Mouse (Mus musculus) spleen, adult 2 months (tissue): ENCODE results near the gene Wdr17. TPM values are rescaled to one million over a fixed set of nuclear protein-coding genes. Genes with fewer than 3 reads are reported as not detected.

Experiments used
- DNase-seq, 2 experiments: peaks; one replicate each; pipeline versions ENCODE4 v3.0.0 to v3.0.0-alpha.2; 2012 to 2021; ENCODE audit warnings: low spot score in 2 of 2, low read depth in 1 of 2
- H3K27ac ChIP-seq: fragments of 200-500 bp; 2 replicates; pipeline ENCODE4 v1.5.1; 2012; ENCODE audit warnings: low read length, inconsistent platforms; ENCODE audit not compliant: insufficient read depth
- H3K27me3 ChIP-seq: fragments of 200-500 bp; 2 replicates; pipeline ENCODE4 v1.6.1; 2012; ENCODE audit warnings: mild to moderate bottlenecking, moderate library complexity, low read length, inconsistent platforms; ENCODE audit not compliant: control insufficient read depth, insufficient read depth
- H3K36me3 ChIP-seq: fragments of 200-500 bp; 2 replicates; pipeline ENCODE4 v1.6.1; 2012; ENCODE audit warnings: mild to moderate bottlenecking, low read length, inconsistent platforms; ENCODE audit not compliant: control insufficient read depth, insufficient read depth
- H3K4me1 ChIP-seq: fragments of 200-500 bp; 2 replicates; pipeline ENCODE4 v1.6.1; 2011; ENCODE audit warnings: inconsistent platforms; ENCODE audit not compliant: control insufficient read depth, insufficient read depth, insufficient read length
- H3K4me3 ChIP-seq: fragments of 200-500 bp; 2 replicates; pipeline ENCODE4 v1.5.1; 2011; ENCODE audit warnings: mild to moderate bottlenecking, inconsistent platforms; ENCODE audit not compliant: insufficient read depth, insufficient read length; ENCODE audit errors: extremely low read depth
- CTCF ChIP-seq: fragments of 200-500 bp; IDR thresholded peaks from 2 replicates; pipeline ENCODE4 v1.5.1; 2011; ENCODE audit warnings: mild to moderate bottlenecking, inconsistent platforms; ENCODE audit not compliant: insufficient read depth, insufficient read length, insufficient replicate concordance; ENCODE audit errors: extremely low read depth
- POLR2A ChIP-seq: fragments of 200-500 bp; IDR thresholded peaks from 2 replicates; pipeline ENCODE4 v1.6.1; 2011; ENCODE audit warnings: low read depth, low read length, inconsistent platforms
- whole genome bisulfite sequencing: fragments of 180-500 bp; shearing (Covaris S2); methylation state at CpG from one replicate; pipeline ENCODE4 v1.1.7; 2018; 5-methylcytosine and 5-hydroxymethylcytosine counted together
- polyA plus RNA-seq: library from polyadenylated mRNA; depleted of rRNA; stranded (reverse); fragments of >200 nt; gene quantifications from 2 replicates; pipeline ENCODE4 v1.2.3, GENCODE M21; 2012; rRNA removed

Gene Wdr17
- polyA plus RNA-seq, 1 experiment, result not detected

GRCm38 (mm10) chr8:54600671-54601251 is 286.2 kb downstream of the Wdr17 start, which contains the start of gene Spata4:
Spata4 (plus strand) TSS chr8:54600781.
- 70% methylated on average over 21 of the region's 21 CpGs for WGBS
- DNase-seq, result no peak
- TF ChIP-seq CTCF (no peak), POLR2A (no peak)
- Histone ChIP-seq H3K27me3 (no peaks in the 10 kb centered on the region), H3K4me3 (no peak within 1 kb of the TSS), H3K4me1 (no peaks in the 10 kb centered on the region), H3K36me3 (no peaks in the 10 kb centered on the region), H3K27ac (no peak within 1 kb of the TSS)

GRCm38 (mm10) chr8:54597386-54597785 is 289.6 kb downstream of the Wdr17 start:
- Histone ChIP-seq H3K27ac (no peak overlapping the region), H3K4me1 (no peaks in the 10 kb centered on the region), H3K4me3 (no peak overlapping the region), H3K27me3 (no peaks in the 10 kb centered on the region), H3K36me3 (no peaks in the 10 kb centered on the region)
- TF ChIP-seq POLR2A, result no peak
- TF ChIP-seq CTCF, result no peak
- DNase-seq, result no peak
- 91% methylated on average over 2 of the region's 2 CpGs for WGBS

GRCm38 (mm10) chr8:54596940-54597339 is 290.0 kb downstream of the Wdr17 start:
- H3K27ac ChIP-seq, result no peak overlapping the region
- no peaks in the 10 kb centered on the region for H3K27me3 ChIP-seq
- 93% methylated on average over 2 of the region's 2 CpGs for WGBS
- DNase-seq, result no peak
- TF ChIP-seq POLR2A, result no peak
- TF ChIP-seq CTCF, result no peak
- no peak overlapping the region for H3K4me3 ChIP-seq
- no peaks in the 10 kb centered on the region for H3K36me3 ChIP-seq
- no peaks in the 10 kb centered on the region for H3K4me1 ChIP-seq

- TF ChIP-seq CTCF (no peak), POLR2A (no peak)
- WGBS, result 83% methylated on average over 2 of the region's 2 CpGs
- no peaks in the 10 kb centered on the region for H3K4me1 ChIP-seq
- DNase-seq, result no peak
- no peaks in the 10 kb centered on the region for H3K27me3 ChIP-seq
- H3K27ac ChIP-seq, result no peak overlapping the region
- H3K36me3 ChIP-seq, result no peaks in the 10 kb centered on the region
- H3K4me3 ChIP-seq, result no peak overlapping the region
These were observed 290.9 kb downstream of the Wdr17 start for GRCm38 (mm10) chr8:54596051-54596450.

- Histone ChIP-seq H3K4me1 (no peaks in the 10 kb centered on the region), H3K27me3 (no peaks in the 10 kb centered on the region), H3K36me3 (no peaks in the 10 kb centered on the region), H3K4me3 (no peak overlapping the region), H3K27ac (no peak overlapping the region)
- TF ChIP-seq CTCF, result no peak
- no peak for TF ChIP-seq POLR2A
- WGBS, result 93% methylated on average over 5 of the region's 5 CpGs
- DNase-seq, result no peak
These were observed 292.4 kb downstream of the Wdr17 start for GRCm38 (mm10) chr8:54594634-54595033.

GRCm38 (mm10) chr8:54582886-54583285 is 304.1 kb downstream of the Wdr17 start:
- Histone ChIP-seq H3K27me3 (no peaks in the 10 kb centered on the region), H3K36me3 (no peaks in the 10 kb centered on the region), H3K4me1 (no peaks in the 10 kb centered on the region), H3K27ac (no peak overlapping the region), H3K4me3 (no peak overlapping the region)
- 7% methylated on average over 1 of the region's 1 CpGs for WGBS
- DNase-seq, result no peak
- TF ChIP-seq CTCF, result no peak
- no peak for TF ChIP-seq POLR2A

- TF ChIP-seq POLR2A (no peak), CTCF (no peak)
- no peak for DNase-seq
- Histone ChIP-seq H3K4me1 (no peaks in the 10 kb centered on the region), H3K4me3 (no peak overlapping the region), H3K27ac (no peak overlapping the region), H3K27me3 (no peaks in the 10 kb centered on the region), H3K36me3 (no peaks in the 10 kb centered on the region)
- 87% methylated on average over 3 of the region's 3 CpGs for WGBS
These were observed 305.5 kb downstream of the Wdr17 start for GRCm38 (mm10) chr8:54581436-54581835.

Other genes starting within 250 kb of the Wdr17 start
- 0.39 and 0.44 TPM in 2 replicates for gene Gpm6a, start 67.7 kb upstream of the Wdr17 start, polyA plus RNA-seq